Mouse (Mus musculus): ENCODE data around the gene Kcmf1.

Gene Kcmf1

GRCm38 (mm10) chr6:72916330-72916729 is 16.6 kb upstream of the Kcmf1 start:
- ChIA-PET CTCF (interaction anchor here in 1 of 4 experiments (0.6 kb wide), 1 partner anchor 14 kb away, joined by 4 read pairs; no protein-coding TSS in a partner anchor), POLR2A (interaction anchor here in 3 of 4 experiments (0.7 to 15.0 kb wide), 15 partner anchors 8 to 80 kb away, joined by 3 to 206 read pairs (median 7); partner anchors contain the start of genes Kcmf1 (in 2 of the 3) and Tmsb10 (in 2 of the 3))

DNA sequence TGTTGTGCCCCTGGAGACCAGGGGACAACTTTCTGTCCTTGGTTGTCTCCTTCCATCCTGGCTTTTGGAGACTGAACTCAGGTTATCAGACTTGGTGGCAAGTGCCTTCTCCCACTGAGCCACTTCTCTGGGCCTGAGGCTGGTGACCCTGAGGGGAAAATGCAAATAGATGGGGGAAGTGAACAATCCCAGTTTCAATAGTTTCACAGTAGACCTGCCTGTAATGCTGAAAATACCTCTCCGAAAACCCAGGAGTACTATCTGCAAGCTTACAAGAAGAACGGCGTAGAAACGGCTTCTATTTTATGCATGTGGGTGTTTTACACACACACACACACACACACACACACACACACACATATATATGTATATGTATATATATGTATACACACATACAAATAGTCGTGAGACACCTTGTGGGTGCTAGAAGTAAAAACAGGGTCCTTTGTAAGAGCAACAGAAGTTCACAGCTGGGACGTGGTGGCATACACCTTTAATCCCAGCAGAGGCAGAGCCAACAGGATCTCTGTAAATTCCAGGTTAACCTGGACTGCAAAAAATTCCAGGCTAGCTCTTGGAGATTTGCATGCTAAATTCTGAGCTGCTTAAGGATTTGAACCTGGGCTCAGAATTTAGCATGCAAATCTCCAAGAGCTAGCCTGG is 14.4 kb upstream of the Kcmf1 start:
- ChIA-PET POLR2A (interaction anchor here (0.6 to 15.0 kb wide), 19 partner anchors 8 to 319 kb away, joined by 3 to 206 read pairs (median 6); partner anchors contain the start of genes Kcmf1 (in 2 of the 4) and Tmsb10 (in 2 of the 4)), CTCF (interaction anchor here (0.5 to 3.0 kb wide), 9 partner anchors 8 to 500 kb away, joined by 3 to 17 read pairs (median 4); no protein-coding TSS in a partner anchor)

GRCm38 (mm10) chr6:72911261-72911660 is 11.5 kb upstream of the Kcmf1 start:
- CTCF ChIA-PET = no interaction called here
- POLR2A ChIA-PET = interaction anchor here in 2 of 4 experiments (1.0 to 15.0 kb wide), 5 partner anchors 9 to 45 kb away, joined by 3 to 206 read pairs (median 3); partner anchors contain the start of gene Kcmf1 (in 1 of the 2)

GRCm38 (mm10) chr6:72902254-72902990 is 2.6 kb upstream of the Kcmf1 start:
- ChIA-PET CTCF (interaction anchor here (0.6 to 2.8 kb wide), 32 partner anchors 11 to 660 kb away, joined by 3 to 17 read pairs (median 6); no protein-coding TSS in a partner anchor), POLR2A (interaction anchor here (0.6 to 12.4 kb wide), 56 partner anchors 8 to 1675 kb away, joined by 3 to 206 read pairs (median 5); partner anchors contain the start of genes Tmsb10 (in 4 of the 4), Mat2a (in 1 of the 4) and Tcf7l1 (in 1 of the 4))

DNA sequence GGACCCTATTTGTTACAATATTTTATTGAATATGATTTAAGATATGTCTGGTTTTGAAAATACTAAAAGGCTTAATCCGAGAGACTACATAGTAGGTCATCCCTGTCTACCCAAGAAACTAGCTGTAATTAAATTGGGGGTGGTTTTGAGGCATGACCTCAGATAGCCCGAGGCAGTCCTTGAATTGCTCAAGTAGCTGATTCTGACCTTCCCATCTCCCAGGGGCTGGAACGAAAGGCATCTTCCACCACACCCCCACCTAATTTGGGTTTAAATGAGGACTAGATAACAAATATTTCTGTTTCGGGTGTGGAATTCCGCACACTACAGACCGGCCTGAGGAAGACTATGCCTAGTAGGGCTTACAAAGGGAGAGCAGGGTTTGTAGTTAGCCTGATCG is 1.2 kb upstream of the Kcmf1 start:
- ChIA-PET POLR2A (interaction anchor here (0.5 to 12.4 kb wide), 79 partner anchors 8 to 511 kb away, joined by 3 to 206 read pairs (median 4); partner anchors contain the start of genes Tmsb10 (in 4 of the 4), Mat2a (in 2 of the 4), Elmod3 (in 1 of the 4) and Retsat (in 1 of the 4)), CTCF (interaction anchor here in 3 of 4 experiments (0.6 to 2.8 kb wide), 8 partner anchors 14 to 55 kb away, joined by 4 to 17 read pairs (median 8); no protein-coding TSS in a partner anchor)

GRCm38 (mm10) chr6:72899201-72899780 is 488 bp downstream of the Kcmf1 start:
- ChIA-PET POLR2A (interaction anchor here (0.6 to 12.4 kb wide), 22 partner anchors 9 to 606 kb away, joined by 3 to 206 read pairs (median 4); partner anchors contain the start of gene Tmsb10 (in 1 of the 4)), CTCF (interaction anchor here in 1 of 4 experiments (0.7 kb wide), 1 partner anchor 9 kb away, joined by 7 read pairs; no protein-coding TSS in a partner anchor)

GRCm38 (mm10) chr6:72898244-72899200 is 1.3 kb downstream of the Kcmf1 start:
- CTCF ChIA-PET = interaction anchor here in 1 of 4 experiments (0.6 kb wide), 1 partner anchor 47 kb away, joined by 3 read pairs; no protein-coding TSS in a partner anchor
- POLR2A ChIA-PET = interaction anchor here (0.7 to 12.4 kb wide), 20 partner anchors 11 to 258 kb away, joined by 3 to 206 read pairs (median 5); partner anchors contain the start of gene Tmsb10 (in 1 of the 4)

DNA sequence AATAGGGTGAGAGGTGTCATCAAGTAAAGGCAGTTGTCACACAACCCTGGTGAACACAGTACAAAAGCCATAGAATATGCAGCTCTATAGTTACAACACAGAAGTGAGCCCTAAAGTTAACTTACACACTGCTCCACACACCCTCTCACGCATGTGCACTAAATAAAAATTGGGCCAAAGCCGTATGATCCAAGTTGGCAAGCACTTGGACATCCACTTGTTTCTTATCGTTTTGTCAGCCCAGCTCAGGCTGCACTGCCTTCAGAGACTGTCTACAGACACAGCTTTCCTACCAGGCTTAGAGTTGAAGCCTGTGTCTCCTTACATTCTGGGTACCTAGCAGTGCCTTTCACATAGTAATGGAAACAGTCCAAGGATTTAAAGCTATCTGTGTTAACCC is 4.8 kb downstream of the Kcmf1 start:
- CTCF ChIA-PET = interaction anchor here (0.7 to 1.2 kb wide), 6 partner anchors 8 to 755 kb away, joined by 3 to 6 read pairs (median 3); no protein-coding TSS in a partner anchor

DNA sequence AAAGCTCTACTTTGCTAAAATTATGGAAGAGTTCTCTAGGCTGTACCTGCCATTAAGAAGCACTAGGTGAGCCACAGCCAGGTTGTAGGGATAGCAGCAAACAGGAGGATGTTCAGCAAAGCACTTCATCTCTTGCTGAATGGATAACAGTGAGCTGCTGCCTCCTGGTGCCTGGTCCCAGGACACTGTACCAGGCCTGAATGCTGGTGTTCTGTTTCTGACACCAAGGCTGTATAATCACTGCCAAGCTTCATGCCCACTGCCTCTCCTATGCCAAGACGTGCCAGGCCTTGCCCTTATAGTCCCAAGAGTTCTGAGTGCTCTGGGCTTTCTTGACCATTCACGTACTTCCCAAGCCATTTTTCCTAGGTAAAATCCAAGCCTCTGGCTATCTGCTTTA is 8.5 kb downstream of the Kcmf1 start:
- ChIA-PET CTCF (no interaction called here), POLR2A (interaction anchor here in 2 of 4 experiments (0.9 to 12.4 kb wide), 5 partner anchors 6 to 18 kb away, joined by 3 to 196 read pairs (median 4); no protein-coding TSS in a partner anchor)

More for the DNA sequence above, 4.8 kb downstream of the Kcmf1 start:
- POLR2A ChIA-PET = interaction anchor here (0.6 to 12.4 kb wide), 23 partner anchors 8 to 296 kb away, joined by 3 to 196 read pairs (median 3); partner anchors contain the start of gene Tmsb10 (in 1 of the 4)

GRCm38 (mm10) chr6:72888655-72889054 is 11.1 kb downstream of the Kcmf1 start:
- ChIA-PET CTCF (interaction anchor here in 1 of 4 experiments (0.5 to 0.6 kb wide), 2 partner anchors 213 to 1593 kb away, joined by 3 to 10 read pairs; no protein-coding TSS in a partner anchor), POLR2A (interaction anchor here in 2 of 4 experiments (1.3 to 11.0 kb wide), 4 partner anchors 8 to 12 kb away, joined by 4 to 196 read pairs (median 5); partner anchors contain the start of gene Kcmf1 (in 1 of the 2))

- ChIA-PET POLR2A (interaction anchor here in 3 of 4 experiments (0.6 to 11.0 kb wide), 5 partner anchors 9 to 16 kb away, joined by 3 to 196 read pairs (median 7); partner anchors contain the start of gene Kcmf1 (in 1 of the 3)), CTCF (interaction anchor here in 2 of 4 experiments (0.6 to 2.2 kb wide), 4 partner anchors 16 to 123 kb away, joined by 3 to 7 read pairs (median 4); no protein-coding TSS in a partner anchor)
These were observed 14.5 kb downstream of the Kcmf1 start for GRCm38 (mm10) chr6:72885268-72885667.

GRCm38 (mm10) chr6:72884767-72885166 is 15.0 kb downstream of the Kcmf1 start:
- POLR2A ChIA-PET = interaction anchor here in 3 of 4 experiments (1.0 to 11.0 kb wide), 5 partner anchors 10 to 15 kb away, joined by 3 to 196 read pairs (median 13); partner anchors contain the start of gene Kcmf1 (in 1 of the 3)
- CTCF ChIA-PET = interaction anchor here in 2 of 4 experiments (0.6 to 2.2 kb wide), 3 partner anchors 30 to 124 kb away, joined by 3 to 7 read pairs (median 4); no protein-coding TSS in a partner anchor

GRCm38 (mm10) chr6:72882661-72883458 is 16.9 kb downstream of the Kcmf1 start:
- ChIA-PET POLR2A (interaction anchor here (0.5 to 11.0 kb wide), 24 partner anchors 9 to 165 kb away, joined by 3 to 196 read pairs (median 4); partner anchors contain the start of gene Kcmf1 (in 2 of the 4)), CTCF (interaction anchor here in 3 of 4 experiments (0.6 to 1.0 kb wide), 5 partner anchors 9 to 66 kb away, joined by 3 read pairs; no protein-coding TSS in a partner anchor)

GRCm38 (mm10) chr6:72882222-72882621 is 17.6 kb downstream of the Kcmf1 start:
- CTCF ChIA-PET = interaction anchor here in 2 of 4 experiments (0.7 to 1.0 kb wide), 3 partner anchors 12 to 65 kb away, joined by 3 read pairs; no protein-coding TSS in a partner anchor
- POLR2A ChIA-PET = interaction anchor here (0.5 to 11.0 kb wide), 25 partner anchors 8 to 122 kb away, joined by 3 to 196 read pairs (median 4); partner anchors contain the start of genes Kcmf1 (in 2 of the 4) and Tcf7l1 (in 1 of the 4)

DNA sequence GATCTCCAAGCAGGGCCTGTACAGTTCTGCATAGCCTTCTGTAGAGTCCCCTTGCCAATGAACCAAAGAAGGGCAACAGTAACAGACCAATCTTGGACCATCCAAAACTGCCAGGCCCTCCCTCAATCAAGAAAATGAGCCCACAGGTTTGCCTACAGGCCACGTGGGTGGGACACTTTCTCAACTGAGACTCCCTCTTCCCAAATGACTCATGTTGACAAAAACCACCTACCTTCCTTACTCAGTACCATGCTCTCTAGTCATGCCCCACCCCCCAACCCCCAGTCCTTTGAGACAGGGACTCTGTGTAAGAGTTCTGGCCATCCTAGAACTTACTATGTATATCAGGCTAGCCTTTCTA is 18.2 kb downstream of the Kcmf1 start:
- ChIA-PET POLR2A (interaction anchor here (0.6 to 11.0 kb wide), 23 partner anchors 10 to 231 kb away, joined by 3 to 196 read pairs (median 4); partner anchors contain the start of genes Kcmf1 (in 2 of the 4), Tcf7l1 (in 1 of the 4) and Tmsb10 (in 1 of the 4)), CTCF (interaction anchor here in 2 of 4 experiments (0.9 to 1.0 kb wide), 2 partner anchors 30 to 215 kb away, joined by 3 read pairs; no protein-coding TSS in a partner anchor)

Data from embryonic stem cell, embryonic (primary cell).